Mouse (Mus musculus) lung, postnatal 0 days (tissue): ENCODE measurements around the gene 4933402N03Rik.

Experiments
- CTCF ChIP-seq: IDR thresholded peaks from 2 replicates; pipeline ENCODE4 v1.5.1; 2016; ENCODE audit warnings: antibody characterized with exemption, mild to moderate bottlenecking
- EP300 ChIP-seq: IDR thresholded peaks from 2 replicates; pipeline ENCODE4 v1.6.1; 2016; ENCODE audit warnings: antibody characterized with exemption, mild to moderate bottlenecking, control low read depth

- TF ChIP-seq EP300 (no peak), CTCF (no peak)
Observed at GRCm38 (mm10) chr7:131169099-131169498, 23.0 kb upstream of the 4933402N03Rik start.
